Mouse (Mus musculus) left cerebral cortex, postnatal 4 days (tissue): ENCODE results near the gene Zswim9. TPM values are rescaled to one million over a fixed set of nuclear protein-coding genes. Genes with fewer than 3 reads are reported as not detected.
"Not testable (repeated sequence)": the region's sequence is repeated elsewhere in the genome, so short reads cannot be mapped to it uniquely, and the experiment has no call there.

Source experiments
- DNase-seq: peaks from one replicate; pipeline ENCODE4 v3.0.0-alpha.2; 2022
- intact Hi-C: fragments of 180-260 bp; cut with DNase I; formaldehyde crosslinking; loops from one replicate; pipeline ENCODE4 v1.15.1; 2025
- total RNA-seq, 2 experiments: library from RNA; stranded (reverse); gene quantifications; 2 replicates each; pipeline ENCODE4 v1.2.3; 2021

Zswim9 gene
- total RNA-seq, result 10 to 100 TPM; 18.6 to 18.7 TPM

GRCm38 (mm10) chr7:13278308-13278891, at the start of gene Zswim9:
Gene Zswim9, minus strand, starts transcription at chr7:13278721.
- intact Hi-C loops, result no loop called here
- DNase-seq, result peak; percentile 94

GRCm38 (mm10) chr7:13324316-13324715, 45.8 kb upstream of the Zswim9 start, which contains the start of gene Pla2g4c:
Gene Pla2g4c, plus strand, starts transcription at chr7:13324655.
- intact Hi-C loops, result no loop called here
- DNase-seq, result no peak

GRCm38 (mm10) chr7:13321424-13321823, 42.9 kb upstream of the Zswim9 start:
- intact Hi-C loops, result no loop called here

GRCm38 (mm10) chr7:13314095-13314597, 35.6 kb upstream of the Zswim9 start:
- intact Hi-C loops, result no loop called here
- no peak for DNase-seq

More at GRCm38 (mm10) chr7:13321424-13321823, 42.9 kb upstream of the Zswim9 start:
- no peak for DNase-seq

GRCm38 (mm10) chr7:13311401-13311800, 32.9 kb upstream of the Zswim9 start:
- intact Hi-C loops, result no loop called here
- no peak for DNase-seq

- intact Hi-C loops, result no loop called here
- no peak for DNase-seq
Measured at GRCm38 (mm10) chr7:13310493-13311199, 32.1 kb upstream of the Zswim9 start.

GRCm38 (mm10) chr7:13309407-13309806, 30.9 kb upstream of the Zswim9 start:
- intact Hi-C loops, result no loop called here
- no peak for DNase-seq

GRCm38 (mm10) chr7:13303372-13303771, 24.9 kb upstream of the Zswim9 start:
- intact Hi-C loops, result no loop called here

GRCm38 (mm10) chr7:13302780-13303179, 24.3 kb upstream of the Zswim9 start:
- no peak for DNase-seq
- intact Hi-C loops, result no loop called here

More at GRCm38 (mm10) chr7:13303372-13303771, 24.9 kb upstream of the Zswim9 start:
- no peak for DNase-seq

GRCm38 (mm10) chr7:13301643-13302042, 23.1 kb upstream of the Zswim9 start:
- no peak for DNase-seq
- intact Hi-C loops, result no loop called here

- DNase-seq, result no peak
- intact Hi-C loops, result no loop called here
Measured at GRCm38 (mm10) chr7:13298821-13299220, 20.3 kb upstream of the Zswim9 start.

- DNase-seq, result no peak
- intact Hi-C loops, result no loop called here
Measured at GRCm38 (mm10) chr7:13297636-13298035, 19.1 kb upstream of the Zswim9 start.

- DNase-seq, result no peak
- intact Hi-C loops, result no loop called here
Measured at GRCm38 (mm10) chr7:13295256-13295655, 16.7 kb upstream of the Zswim9 start.

- no peak for DNase-seq
- intact Hi-C loops, result no loop called here
Measured at GRCm38 (mm10) chr7:13293878-13294855, 15.6 kb upstream of the Zswim9 start.

GRCm38 (mm10) chr7:13291370-13291769, 12.8 kb upstream of the Zswim9 start:
- no peak for DNase-seq
- intact Hi-C loops, result no loop called here

- intact Hi-C loops, result no loop called here
- DNase-seq, result no peak
Measured at GRCm38 (mm10) chr7:13290041-13290675, 11.6 kb upstream of the Zswim9 start.

- intact Hi-C loops, result no loop called here
- no peak for DNase-seq
Measured at GRCm38 (mm10) chr7:13288621-13289020, 10.1 kb upstream of the Zswim9 start.

GRCm38 (mm10) chr7:13278957-13279356, 436 bp upstream of the Zswim9 start:
- intact Hi-C loops, result not testable (repeated sequence)

GRCm38 (mm10) chr7:13277833-13278232, 688 bp downstream of the Zswim9 start:
- intact Hi-C loops, result no loop called here
- DNase-seq, result no peak

More at GRCm38 (mm10) chr7:13278957-13279356, 436 bp upstream of the Zswim9 start:
- DNase-seq, result not testable (repeated sequence)

- intact Hi-C loops, result no loop called here
- DNase-seq, result no peak
Measured at GRCm38 (mm10) chr7:13277081-13277480, 1.4 kb downstream of the Zswim9 start, which contains the start of gene Lig1. Gene Lig1, plus strand, starts transcription at chr7:13277283.
